Mouse (Mus musculus): ENCODE results near the gene Esd. TPM values are rescaled to one million over a fixed set of nuclear protein-coding genes. Genes with fewer than 3 reads are reported as not detected.

Gene Esd
- 100 to 1,000 TPM; 207 to 223 TPM for polyA plus RNA-seq (2017; shearing (Covaris generic))

GRCm38 (mm10) chr14:74732079-74732783 lies at the start of gene Esd:
TSS of gene Esd (plus strand) at chr14:74732297.

Other genes with a start within 250 kb of the Esd start
- not detected for gene Htr2a, start 91.5 kb upstream of the Esd start, polyA plus RNA-seq (2017; shearing (Covaris generic))
- gene Lrch1, start 215.6 kb downstream of the Esd start, polyA plus RNA-seq (2017; shearing (Covaris generic)), result 10 to 100 TPM; 44.9 to 49.1 TPM